Mouse (Mus musculus): ENCODE results near the gene Olfr560. TPM values are rescaled to one million over a fixed set of nuclear protein-coding genes. Genes with fewer than 3 reads are reported as not detected.

Gene Olfr560
- total and polyA plus RNA-seq, 3 experiments: not detected

DNA sequence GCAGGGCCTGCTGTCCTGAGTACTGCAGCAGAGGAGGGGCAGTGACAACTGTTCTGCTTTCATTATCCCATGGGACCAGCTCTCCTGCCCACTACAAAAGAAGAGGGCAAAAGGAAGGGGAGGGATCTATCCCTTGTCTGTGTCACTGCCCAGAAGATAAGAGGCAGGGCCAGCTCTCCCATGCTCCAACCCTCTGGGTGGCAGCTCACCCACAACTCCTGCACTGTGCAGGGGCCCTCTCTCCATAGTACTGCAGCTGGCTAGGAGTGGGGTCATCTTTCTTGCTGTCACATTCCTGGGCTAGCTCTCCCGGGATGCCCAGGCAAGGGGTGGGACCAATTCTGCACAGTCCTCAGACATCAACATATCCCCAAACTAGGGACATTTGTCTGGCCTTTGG is 25.4 kb downstream of the Olfr560 start:
- Histone ChIP-seq H3K27me3 (replicated peaks) (no peaks in the 10 kb centered on the region), H3K36me3 (replicated peaks in 1 of 2; ENCODE audit: control insufficient read depth in 1 of 2, insufficient read depth in 1 of 2, low read length in 1 of 2) (no peaks in the 10 kb centered on the region), H3K79me2 (replicated peaks; ENCODE audit: control insufficient read depth, extremely low read depth, insufficient read depth, poor library complexity, severe bottlenecking) (no peaks in the 10 kb centered on the region), H3K4me1 (ENCODE audit: control insufficient read depth in 1 of 2, insufficient read depth in 2 of 2) (no peaks in the 10 kb centered on the region), H3K9me3 (replicated peaks; ENCODE audit: low read length) (no peaks in the 10 kb centered on the region), H3K9ac (ENCODE audit: insufficient read depth, low read depth) (no peak overlapping the region), H3K27ac (ENCODE audit: insufficient read depth, low read depth) (no peak overlapping the region), H3K4me2 (ENCODE audit: insufficient read depth, low read depth, poor library complexity, severe bottlenecking) (no peak overlapping the region), H3K4me3 (replicated peaks in 1 of 3; ENCODE audit: low read depth in 2 of 3, low read length in 2 of 3, poor library complexity in 1 of 3) (no peak overlapping the region)
- no peak for TF ChIP-seq ZC3H11A (IDR thresholded peaks at IDR 0.05; ENCODE audit: low read depth, low read length)
- no peak for TF ChIP-seq NELFE (IDR thresholded peaks at IDR 0.05; ENCODE audit: low read depth, low read length)
- TF ChIP-seq RCOR1 (conservative IDR thresholded peaks at IDR 0.05; ENCODE audit: low read depth, low read length): no peak
- no peak for TF ChIP-seq SIN3A (IDR thresholded peaks at IDR 0.05; ENCODE audit: low read length)
- TF ChIP-seq IRF4 (IDR thresholded peaks at IDR 0.05; ENCODE audit: low read depth, low read length): no peak
- TF ChIP-seq EP300 (IDR thresholded peaks at IDR 0.05; ENCODE audit: low read length): no peak
- no peak for TF ChIP-seq HCFC1 (IDR thresholded peaks at IDR 0.05; ENCODE audit: low read depth, low read length)
- no peak for TF ChIP-seq MXI1 (IDR thresholded peaks at IDR 0.05; ENCODE audit: low read depth, low read length)
- TF ChIP-seq E2F4 (IDR thresholded peaks at IDR 0.05; ENCODE audit: insufficient replicate concordance, low read depth, low read length): no peak
- TF ChIP-seq CTCF (conservative IDR thresholded peaks at IDR 0.05 in 1 of 2, IDR thresholded peaks at IDR 0.05 in 1 of 2; ENCODE audit: low read depth in 2 of 2, low read length in 2 of 2): no peak
- no peak for TF ChIP-seq UBTF (IDR thresholded peaks at IDR 0.05; ENCODE audit: low read depth, low read length)
- no peak for TF ChIP-seq CHD2 (IDR thresholded peaks at IDR 0.05; ENCODE audit: low read length)
- no peak for TF ChIP-seq BHLHE40 (IDR thresholded peaks at IDR 0.05; ENCODE audit: low read depth, low read length)
- no peak for TF ChIP-seq MAX (IDR thresholded peaks at IDR 0.05; ENCODE audit: low read length)
- no peak for TF ChIP-seq USF2 (conservative IDR thresholded peaks at IDR 0.05; ENCODE audit: low read depth, low read length)
- no peak for DNase-seq (ENCODE audit: extremely low read depth)
- in situ Hi-C loops (cut with MboI; ENCODE audit: low pct_ligation_motif_present, low pct_unique_long_range_greater_than_20kb, low sequenced_read_pairs) (no loop called here), dilution Hi-C loops (cut with MboI; ENCODE audit: extremely low pct_ligation_motif_present, extremely low pct_unique_long_range_greater_than_20kb, low sequenced_read_pairs) (no loop called here)

- Histone ChIP-seq H3K9ac (ENCODE audit: insufficient read depth, low read depth) (no peak within 1 kb of the TSS), H3K9me3 (replicated peaks; ENCODE audit: low read length) (no peaks in the 10 kb centered on the region), H3K4me1 (ENCODE audit: control insufficient read depth in 1 of 2, insufficient read depth in 2 of 2) (no peaks in the 10 kb centered on the region), H3K4me3 (replicated peaks in 1 of 3; ENCODE audit: low read depth in 2 of 3, low read length in 2 of 3, poor library complexity in 1 of 3) (no peak within 1 kb of the TSS), H3K27ac (ENCODE audit: insufficient read depth, low read depth) (no peak within 1 kb of the TSS), H3K27me3 (replicated peaks) (no peaks in the 10 kb centered on the region), H3K79me2 (replicated peaks; ENCODE audit: control insufficient read depth, extremely low read depth, insufficient read depth, poor library complexity, severe bottlenecking) (no peaks in the 10 kb centered on the region), H3K4me2 (ENCODE audit: insufficient read depth, low read depth, poor library complexity, severe bottlenecking) (no peak within 1 kb of the TSS), H3K36me3 (replicated peaks in 1 of 2; ENCODE audit: control insufficient read depth in 1 of 2, insufficient read depth in 1 of 2, low read length in 1 of 2) (no peaks in the 10 kb centered on the region)
- TF ChIP-seq EP300 (IDR thresholded peaks at IDR 0.05; ENCODE audit: low read length): no peak
- no peak for TF ChIP-seq ZKSCAN1 (IDR thresholded peaks at IDR 0.05; ENCODE audit: borderline replicate concordance, low read depth, low read length)
- no peak for TF ChIP-seq ZMIZ1 (IDR thresholded peaks at IDR 0.05; ENCODE audit: low read depth, low read length)
- TF ChIP-seq PAX5 (IDR thresholded peaks at IDR 0.05; ENCODE audit: low read length): no peak
- no peak for TF ChIP-seq JUND (conservative IDR thresholded peaks at IDR 0.05; ENCODE audit: low read depth, low read length)
- TF ChIP-seq MYC (IDR thresholded peaks at IDR 0.05; ENCODE audit: low read depth, low read length): no peak
- TF ChIP-seq BHLHE40 (IDR thresholded peaks at IDR 0.05; ENCODE audit: low read depth, low read length): no peak
- TF ChIP-seq ELF1 (IDR thresholded peaks at IDR 0.05; ENCODE audit: low read depth, low read length): no peak
- TF ChIP-seq ZC3H11A (IDR thresholded peaks at IDR 0.05; ENCODE audit: low read depth, low read length): no peak
- no peak for TF ChIP-seq CHD1 (IDR thresholded peaks at IDR 0.05; ENCODE audit: low read depth, low read length)
- no peak for TF ChIP-seq UBTF (IDR thresholded peaks at IDR 0.05; ENCODE audit: low read depth, low read length)
- TF ChIP-seq SMC3 (IDR thresholded peaks at IDR 0.05; ENCODE audit: low read depth, low read length): no peak
- TF ChIP-seq CHD2 (IDR thresholded peaks at IDR 0.05; ENCODE audit: low read length): no peak
- TF ChIP-seq KAT2A (IDR thresholded peaks at IDR 0.05; ENCODE audit: insufficient replicate concordance, low read length): no peak
- no peak for TF ChIP-seq HCFC1 (IDR thresholded peaks at IDR 0.05; ENCODE audit: low read depth, low read length)
- TF ChIP-seq USF2 (conservative IDR thresholded peaks at IDR 0.05; ENCODE audit: low read depth, low read length): no peak
- TF ChIP-seq ZNF384 (IDR thresholded peaks at IDR 0.05; ENCODE audit: low read depth, low read length): no peak
- TF ChIP-seq TBP (conservative IDR thresholded peaks at IDR 0.05; ENCODE audit: low read depth, low read length): no peak
- TF ChIP-seq MXI1 (IDR thresholded peaks at IDR 0.05; ENCODE audit: low read depth, low read length): no peak
- no peak for DNase-seq (ENCODE audit: extremely low read depth)
- dilution Hi-C loops (cut with MboI; ENCODE audit: extremely low pct_ligation_motif_present, extremely low pct_unique_long_range_greater_than_20kb, low sequenced_read_pairs) (no loop called here), in situ Hi-C loops (cut with MboI; ENCODE audit: low pct_ligation_motif_present, low pct_unique_long_range_greater_than_20kb, low sequenced_read_pairs) (no loop called here)
Observed at GRCm38 (mm10) chr7:102727391-102727790, 31.8 kb downstream of the Olfr560 start, which contains the start of gene Olfr559. TSS of gene Olfr559 (minus strand) at chr7:102727491.

All from CH12.LX (cell line).